Mouse (Mus musculus) 416B (cell line): ENCODE measurements at regions not wholly inside any gene's neighbourhood (a gene's known extent, or its start where the extent isn't known, plus 50 kb on each side); places are given as distances from the start of the nearest gene placed in this dataset.

Experiments
- DNase-seq: peaks from one replicate; pipeline ENCODE4 v3.0.0; 2011; ENCODE audit warnings: low read depth

GRCm38 (mm10) chr12:27060899-27061762, 281.2 kb downstream of the Sox11 start:
- no peak for DNase-seq

GRCm38 (mm10) chr12:27059885-27060284, 282.5 kb downstream of the Sox11 start:
- DNase-seq: no peak

DNA sequence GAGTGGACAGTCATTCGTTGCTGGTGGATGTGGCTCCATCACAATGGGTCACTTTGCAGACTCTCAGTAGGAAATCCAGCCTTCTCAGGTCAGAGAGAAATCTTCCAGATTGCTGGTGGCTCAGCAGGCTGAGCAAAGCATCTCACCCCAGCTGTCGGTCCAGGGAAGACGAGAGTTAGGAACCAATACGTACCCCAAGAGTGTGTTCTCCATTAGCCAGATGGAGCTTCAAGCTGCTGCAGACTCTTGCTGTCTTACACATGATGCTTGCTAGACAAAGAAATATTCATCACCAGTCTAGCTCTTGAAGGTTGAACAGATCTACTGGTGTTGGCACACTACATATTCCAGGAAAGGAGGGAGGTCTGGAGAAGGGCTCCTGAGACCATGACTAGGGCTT, 288.0 kb downstream of the Sox11 start:
- DNase-seq: no peak

DNA sequence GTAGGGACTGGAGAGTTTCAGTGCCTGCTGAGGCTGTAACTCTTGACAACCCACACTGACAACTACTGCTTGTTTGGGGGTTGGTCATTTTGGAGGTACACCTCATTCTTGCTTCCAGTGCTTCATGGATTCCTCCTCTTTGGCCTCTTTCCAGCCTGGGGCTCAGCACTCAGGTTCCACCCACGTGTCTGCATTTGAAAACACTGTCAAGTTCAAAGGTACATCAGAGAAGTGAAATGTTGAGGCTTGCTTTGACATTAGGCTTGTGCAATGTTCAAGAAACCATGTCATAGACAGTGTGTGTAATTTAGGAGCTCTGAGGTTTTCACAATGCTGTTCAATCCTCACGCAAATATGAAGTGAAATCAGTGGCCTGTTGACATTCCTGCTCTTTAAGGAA, 304.5 kb downstream of the Sox11 start:
- no peak for DNase-seq

GRCm38 (mm10) chr12:27019751-27020150, 322.6 kb downstream of the Sox11 start:
- no peak for DNase-seq

DNA sequence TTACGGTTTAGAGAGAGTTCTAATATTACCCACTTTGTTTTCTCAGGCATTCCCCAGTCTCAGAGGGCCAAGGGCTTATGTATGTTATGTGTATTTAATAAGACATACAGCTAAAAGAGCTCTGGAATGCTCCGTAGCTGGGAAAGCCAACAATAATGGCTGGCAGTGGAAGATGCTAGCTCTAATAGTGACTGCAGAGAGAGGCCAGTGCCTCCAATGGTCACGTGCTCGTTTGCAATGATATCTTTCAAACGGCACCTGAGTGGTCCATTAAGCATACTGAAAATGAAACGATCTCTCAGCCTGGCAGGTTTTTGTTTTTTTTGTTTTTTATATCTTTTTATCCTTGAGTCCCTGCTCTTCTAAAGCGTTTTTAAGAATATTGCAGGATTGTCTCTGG, 324.0 kb downstream of the Sox11 start:
- DNase-seq: no peak

DNA sequence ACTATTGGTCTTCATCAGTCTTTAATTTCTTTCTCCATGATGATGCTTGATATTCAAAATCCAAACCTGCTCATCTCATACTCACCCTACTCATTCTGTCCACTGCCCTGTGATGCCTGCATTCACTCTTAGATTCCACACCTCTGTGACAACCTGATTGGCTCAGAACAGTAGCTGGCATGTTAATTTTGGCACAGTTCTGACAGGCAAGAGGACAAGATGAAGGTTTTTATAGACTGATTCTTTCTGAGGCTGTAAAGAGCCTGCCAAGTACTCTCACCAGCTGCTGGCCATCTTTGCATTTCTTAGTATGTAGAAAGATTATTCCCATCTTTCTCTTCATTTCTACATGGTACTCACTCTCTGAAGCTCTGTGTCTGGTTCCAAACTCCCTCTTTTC, 343.1 kb downstream of the Sox11 start:
- no peak for DNase-seq

- no peak for DNase-seq
These were observed 365.9 kb downstream of the Sox11 start for GRCm38 (mm10) chr12:26976284-26977065.

- DNase-seq: no peak
These were observed 369.8 kb downstream of the Sox11 start for GRCm38 (mm10) chr12:26972495-26973113.

GRCm38 (mm10) chr12:26967018-26967737, 375.2 kb downstream of the Sox11 start:
- no peak for DNase-seq

DNA sequence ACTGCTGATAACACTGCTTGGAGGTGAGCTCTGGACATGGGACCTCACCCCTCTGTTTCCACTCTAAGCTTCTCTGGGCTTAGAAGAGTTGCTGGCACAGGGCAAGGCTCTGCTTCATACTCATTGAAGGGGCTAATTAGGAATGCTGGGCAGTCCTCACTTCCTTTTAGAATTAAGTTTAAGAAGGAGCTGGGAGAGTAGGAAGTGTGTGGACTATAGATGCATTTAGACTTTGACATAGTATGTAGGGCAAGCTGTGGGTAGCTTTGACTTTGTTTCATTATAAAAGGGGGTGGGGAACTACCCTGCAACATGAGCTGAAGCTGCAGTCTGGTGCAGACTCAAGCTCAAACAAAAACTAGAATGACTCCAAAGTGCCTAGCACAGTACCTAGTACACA, 378.5 kb downstream of the Sox11 start:
- no peak for DNase-seq

GRCm38 (mm10) chr12:26939831-26940230, 402.5 kb downstream of the Sox11 start:
- no peak for DNase-seq

- DNase-seq: no peak
These were observed 404.5 kb downstream of the Sox11 start for GRCm38 (mm10) chr12:26937836-26938235.

GRCm38 (mm10) chr12:26936696-26937458, 405.5 kb downstream of the Sox11 start:
- no peak for DNase-seq

GRCm38 (mm10) chr12:26930155-26930867, 412.1 kb downstream of the Sox11 start:
- DNase-seq: no peak

- no peak for DNase-seq
These were observed 436.2 kb downstream of the Sox11 start for GRCm38 (mm10) chr12:26906126-26906525.

GRCm38 (mm10) chr12:26903894-26904272, 434.9 kb downstream of the Cmpk2 start:
- no peak for DNase-seq

DNA sequence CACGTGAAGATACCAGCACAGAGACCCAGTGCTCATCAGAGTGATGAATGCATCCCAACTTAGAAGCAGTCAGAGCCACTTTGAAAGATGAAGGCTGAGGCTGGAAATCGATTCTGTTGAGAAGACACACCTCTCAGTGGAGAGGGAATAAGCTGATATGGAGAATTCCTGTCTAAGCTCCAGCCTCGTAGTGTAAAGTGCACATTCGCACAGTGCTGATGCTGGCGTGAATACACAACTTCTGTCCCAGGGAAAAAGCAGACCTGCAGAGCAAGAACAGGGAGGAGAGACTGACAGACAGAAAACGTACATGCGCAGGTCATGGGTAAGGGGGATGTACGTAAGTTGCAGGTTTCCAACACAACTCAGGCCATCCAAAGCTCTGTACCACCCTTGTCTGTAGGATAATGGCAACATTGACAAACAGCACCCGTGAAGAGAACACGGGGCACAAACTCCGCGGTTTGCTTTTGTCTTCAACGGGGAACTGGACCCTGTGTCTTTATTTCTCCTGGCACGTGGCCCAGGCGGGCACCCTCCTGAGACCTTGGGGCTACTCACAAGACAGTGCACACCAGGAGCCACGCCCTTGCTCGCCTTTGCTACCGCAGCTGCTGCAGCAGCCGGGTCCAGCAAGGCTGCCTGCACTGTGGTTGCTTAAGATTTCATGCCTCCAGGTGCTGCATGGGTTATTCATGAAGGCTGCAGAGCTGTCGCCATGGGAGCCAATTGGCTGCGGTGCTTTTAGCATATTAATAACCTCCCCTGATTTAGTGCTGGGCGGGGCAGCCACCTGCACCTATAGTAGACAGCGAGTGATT, 434.3 kb downstream of the Cmpk2 start:
- DNase-seq: no peak

- DNase-seq: no peak
These were observed 422.2 kb downstream of the Cmpk2 start for GRCm38 (mm10) chr12:26891190-26891589.

GRCm38 (mm10) chr12:26886635-26887014, 417.6 kb downstream of the Cmpk2 start:
- DNase-seq: no peak
